Mouse (Mus musculus) midbrain, embryonic 10.5 days (tissue): ENCODE data around the gene Ly6g6f. TPM values are rescaled to one million over a fixed set of nuclear protein-coding genes. Genes with fewer than 3 reads are reported as not detected.

Experiments
- DNase-seq: peaks from one replicate; pipeline ENCODE4 v3.0.0-alpha.2; 2017; ENCODE audit warnings: low spot score
- H3K27ac ChIP-seq: fragments of 300-500 bp; sonication (generic); replicated peaks from 2 replicates; pipeline ENCODE4 v1.5.1; 2016; ENCODE audit warnings: mild to moderate bottlenecking
- H3K27me3 ChIP-seq: fragments of 300-500 bp; sonication (generic); 2 replicates; pipeline ENCODE4 v1.6.1; 2016; ENCODE audit warnings: low read depth, mild to moderate bottlenecking; ENCODE audit not compliant: poor library complexity, severe bottlenecking
- H3K36me3 ChIP-seq: fragments of 300-500 bp; sonication (generic); 2 replicates; pipeline ENCODE4 v1.6.1; 2016; ENCODE audit warnings: mild to moderate bottlenecking, moderate library complexity
- H3K4me1 ChIP-seq: fragments of 300-500 bp; sonication (generic); 2 replicates; pipeline ENCODE4 v1.6.1; 2016
- H3K4me3 ChIP-seq: fragments of 300-500 bp; sonication (generic); 2 replicates; pipeline ENCODE4 v1.5.1; 2016; ENCODE audit warnings: mild to moderate bottlenecking, moderate library complexity
- H3K9me3 ChIP-seq: fragments of 300-500 bp; sonication (generic); replicated peaks from 2 replicates; pipeline ENCODE4 v1.6.1; 2016; ENCODE audit warnings: mild to moderate bottlenecking
- WGBS: fragments of 180-500 bp; shearing (Covaris S2); methylation state at CpG from one replicate; pipeline ENCODE4 v1.1.7; 2016; 5-methylcytosine and 5-hydroxymethylcytosine counted together
- polyA plus RNA-seq: library from polyadenylated mRNA; unstranded; fragments of >200 nt; fragmentation: Nextera tagmentation; extraction: Ambion mirVana; gene quantifications from 2 replicates; pipeline ENCODE4 v1.2.1, GENCODE M21; 2016

The Ly6g6f gene
- polyA plus RNA-seq, 1 experiment from 2014 or later: 0.70 TPM

- Histone ChIP-seq H3K27ac (peak overlapping the region; percentile 97), H3K27me3 (no peaks in the 10 kb centered on the region), H3K36me3 (peaks cover 43% of the 10 kb centered on the region), H3K9me3 (no peaks in the 10 kb centered on the region; the same call in 1 of the 2 replicates), H3K4me3 (peak overlapping the region; percentile 70), H3K4me1 (peaks cover 67% of the 10 kb centered on the region)
- WGBS: under 1% methylated on average over 21 of the region's 21 CpGs
- peak; percentile 70 for DNase-seq
Observed at GRCm38 (mm10) chr17:35051156-35052086, 34.0 kb downstream of the Ly6g6f start.

- Histone ChIP-seq H3K36me3 (peaks cover 31% of the 10 kb centered on the region), H3K4me1 (peaks cover 78% of the 10 kb centered on the region), H3K4me3 (peak overlapping the region; percentile 70), H3K27me3 (0 out of 2 replicates have a peak, but pooled peaks cover 3% of the 10 kb centered on the region), H3K27ac (peak overlapping the region; percentile 97), H3K9me3 (no peaks in the 10 kb centered on the region; the same call in 1 of the 2 replicates)
- WGBS: under 1% methylated on average over 27 of the region's 27 CpGs
- peak; percentile 77 for DNase-seq
Observed at GRCm38 (mm10) chr17:35050126-35050750, 35.2 kb downstream of the Ly6g6f start.

GRCm38 (mm10) chr17:35049561-35050016 lies 35.8 kb downstream of the Ly6g6f start, which contains the start of gene Clic1:
Gene Clic1, plus strand, starts transcription at chr17:35049966.
- DNase-seq: peak; percentile 87
- no peaks in the 10 kb centered on the region; the same call in 1 of the 2 replicates for H3K9me3 ChIP-seq
- H3K27ac ChIP-seq: peak within 1 kb of the TSS; percentile 97
- H3K4me1 ChIP-seq: peaks cover 85% of the 10 kb centered on the region
- WGBS: 2% methylated on average over 11 of the region's 11 CpGs
- H3K36me3 ChIP-seq: peaks cover 24% of the 10 kb centered on the region
- peak within 1 kb of the TSS; percentile 70 for H3K4me3 ChIP-seq
- 0 out of 2 replicates have a peak, but pooled peaks cover 4% of the 10 kb centered on the region for H3K27me3 ChIP-seq

- H3K27ac ChIP-seq: peak overlapping the region; percentile 97
- DNase-seq: no peak
- H3K4me1 ChIP-seq: peaks cover 91% of the 10 kb centered on the region
Observed at GRCm38 (mm10) chr17:35048932-35049440, 36.4 kb downstream of the Ly6g6f start.

GRCm38 (mm10) chr17:35048149-35048931 lies 37.1 kb downstream of the Ly6g6f start:
- H3K36me3 ChIP-seq: peaks cover 12% of the 10 kb centered on the region
- peaks cover 95% of the 10 kb centered on the region for H3K4me1 ChIP-seq
- peak overlapping the region; percentile 97 for H3K27ac ChIP-seq
- WGBS: 38% methylated on average over 11 of the region's 11 CpGs
- H3K9me3 ChIP-seq: no peaks in the 10 kb centered on the region
- peak overlapping the region; percentile 21; the same call in 1 of the 2 replicates for H3K4me3 ChIP-seq
- DNase-seq: no peak
- H3K27me3 ChIP-seq: 0 out of 2 replicates have a peak, but pooled peaks cover 4% of the 10 kb centered on the region

More at GRCm38 (mm10) chr17:35048932-35049440, 36.4 kb downstream of the Ly6g6f start:
- Histone ChIP-seq H3K4me3 (peak overlapping the region; percentile 70), H3K27me3 (0 out of 2 replicates have a peak, but pooled peaks cover 4% of the 10 kb centered on the region), H3K9me3 (no peaks in the 10 kb centered on the region; the same call in 1 of the 2 replicates), H3K36me3 (peaks cover 18% of the 10 kb centered on the region)
- WGBS: 63% methylated on average over 5 of the region's 5 CpGs

- Histone ChIP-seq H3K27ac (peak overlapping the region; percentile 97), H3K27me3 (0 out of 2 replicates have a peak, but pooled peaks cover 4% of the 10 kb centered on the region), H3K4me1 (peaks cover 91% of the 10 kb centered on the region), H3K9me3 (no peaks in the 10 kb centered on the region), H3K36me3 (peaks cover 5% of the 10 kb centered on the region), H3K4me3 (0 out of 2 replicates have a peak overlapping the region, but pooled peaks have one; percentile 21)
- DNase-seq: no peak
- 63% methylated on average over 1 of the region's 1 CpGs for WGBS
Observed at GRCm38 (mm10) chr17:35047688-35048087, 37.7 kb downstream of the Ly6g6f start.

GRCm38 (mm10) chr17:35046681-35047455 lies 38.5 kb downstream of the Ly6g6f start, which contains the start of gene Msh5:
Gene Msh5, minus strand, starts transcription at chr17:35046745.
- Histone ChIP-seq H3K27ac (peak within 1 kb of the TSS; percentile 97), H3K36me3 (no peaks in the 10 kb centered on the region), H3K9me3 (no peaks in the 10 kb centered on the region), H3K4me1 (peaks cover 83% of the 10 kb centered on the region), H3K27me3 (0 out of 2 replicates have a peak, but pooled peaks cover 4% of the 10 kb centered on the region), H3K4me3 (peak within 1 kb of the TSS; percentile 72)
- peak; percentile 100 for DNase-seq
- 2% methylated on average over 33 of the region's 33 CpGs for WGBS

- no peaks in the 10 kb centered on the region for H3K9me3 ChIP-seq
- H3K27me3 ChIP-seq: 0 out of 2 replicates have a peak, but pooled peaks cover 4% of the 10 kb centered on the region
- H3K27ac ChIP-seq: peak overlapping the region; percentile 97
- 5% methylated on average over 48 of the region's 48 CpGs for WGBS
- DNase-seq: no peak
- H3K4me3 ChIP-seq: peak overlapping the region; percentile 72
- H3K4me1 ChIP-seq: peaks cover 75% of the 10 kb centered on the region
- H3K36me3 ChIP-seq: no peaks in the 10 kb centered on the region
Observed at GRCm38 (mm10) chr17:35045807-35046680, 39.4 kb downstream of the Ly6g6f start.

- WGBS: 90% methylated on average over 7 of the region's 7 CpGs
- DNase-seq: no peak
- Histone ChIP-seq H3K4me3 (peak overlapping the region; percentile 72), H3K27ac (peak overlapping the region; percentile 97), H3K4me1 (peaks cover 66% of the 10 kb centered on the region), H3K36me3 (no peaks in the 10 kb centered on the region), H3K9me3 (no peaks in the 10 kb centered on the region), H3K27me3 (0 out of 2 replicates have a peak, but pooled peaks cover 4% of the 10 kb centered on the region)
Observed at GRCm38 (mm10) chr17:35044904-35045806, 40.3 kb downstream of the Ly6g6f start.

GRCm38 (mm10) chr17:35043794-35044193 lies 41.6 kb downstream of the Ly6g6f start:
- H3K4me1 ChIP-seq: peaks cover 52% of the 10 kb centered on the region
- H3K9me3 ChIP-seq: no peaks in the 10 kb centered on the region
- no peak overlapping the region for H3K4me3 ChIP-seq
- no peak overlapping the region for H3K27ac ChIP-seq
- H3K27me3 ChIP-seq: 0 out of 2 replicates have a peak, but pooled peaks cover 4% of the 10 kb centered on the region
- H3K36me3 ChIP-seq: no peaks in the 10 kb centered on the region
- no peak for DNase-seq
- 91% methylated on average over 4 of the region's 4 CpGs for WGBS
